Mouse (Mus musculus) CD8-positive naive resting alpha-beta T cell, adult 2 months (primary cell): ENCODE measurements around the gene Ctf2.

Experiments
- DNase-seq, 2 experiments: peaks; one replicate each; pipeline ENCODE4 v3.0.0; 2022; ENCODE audit warnings: low read depth in 2 of 2, low spot score in 2 of 2

Ctf2 gene

GRCm38 (mm10) chr7:127686740-127687449 is 45.1 kb downstream of the Ctf2 start:
- DNase-seq = no peak

- no peak for DNase-seq
Observed at GRCm38 (mm10) chr7:127685304-127686018, 46.5 kb downstream of the Ctf2 start.

- no peak for DNase-seq
Observed at GRCm38 (mm10) chr7:127681888-127682553, 49.9 kb downstream of the Ctf2 start.

- DNase-seq = no peak
Observed at GRCm38 (mm10) chr7:127680541-127680940, 51.4 kb downstream of the Ctf2 start.

- no peak for DNase-seq
Observed at GRCm38 (mm10) chr7:127678811-127679210, 53.2 kb downstream of the Ctf2 start.

- DNase-seq = no peak
Observed at GRCm38 (mm10) chr7:127677609-127678008, 54.4 kb downstream of the Ctf2 start.

GRCm38 (mm10) chr7:127677077-127677476 is 54.9 kb downstream of the Ctf2 start:
- DNase-seq = peak; percentile 65 to 73

GRCm38 (mm10) chr7:127675391-127675811 is 56.6 kb downstream of the Ctf2 start:
- DNase-seq = no peak

GRCm38 (mm10) chr7:127674977-127675376 is 57.0 kb downstream of the Ctf2 start:
- DNase-seq = peak; percentile 75 to 81

- no peak for DNase-seq
Observed at GRCm38 (mm10) chr7:127672776-127673175, 59.2 kb downstream of the Ctf2 start.

GRCm38 (mm10) chr7:127671880-127672774 is 59.8 kb downstream of the Ctf2 start:
- DNase-seq = no peak
